ENCODE assay signal across 8 mouse cellular contexts in genomic region chr16:18249364-18249967, GRCm38 (mm10). TPM values are rescaled to one million over a fixed set of nuclear protein-coding genes. Genes with fewer than 3 reads are reported as not detected.
A peak's percentile ranks its signal among the peaks of the same experiment; 100 is the strongest.
DNase-seq lines count a peak whose midpoint lies in the region; ATAC-seq and TF ChIP-seq lines count a peak whose summit lies in the region.

No protein-coding gene starts in this region.

- peaks cover 10% of the 10 kb centered on the region; the same call in 1 of the 2 replicates for H3K4me1 ChIP-seq in cortical plate, adult 2 months (ENCODE audit: control insufficient read depth, insufficient read depth, low read length)
- H3K4me1 ChIP-seq in heart, embryonic 11.5 days (ENCODE audit: control insufficient read depth, insufficient read depth, low read length): peaks cover 24% of the 10 kb centered on the region
- H3K4me1 ChIP-seq in kidney, embryonic 15.5 days: peaks cover 42% of the 10 kb centered on the region
- H3K4me1 ChIP-seq in neural tube, embryonic 11.5 days (ENCODE audit: control insufficient read depth, insufficient read depth, low read length): peaks cover 23% of the 10 kb centered on the region
- H3K4me1 ChIP-seq in thymus, adult 2 months (replicated peaks; ENCODE audit: control insufficient read depth, insufficient read depth, low read length): peaks cover 17% of the 10 kb centered on the region

- TF ChIP-seq CTCF in cortical plate, adult 2 months (IDR thresholded peaks at IDR 0.05; ENCODE audit: extremely low read depth, insufficient read depth, low read length): no peak
- no peak for TF ChIP-seq CTCF in thymus, adult 2 months (IDR thresholded peaks at IDR 0.05; ENCODE audit: borderline replicate concordance, control insufficient read depth, extremely low read depth, insufficient read depth, low read length, poor library complexity)

- WGBS in heart, embryonic 11.5 days (ENCODE audit: insufficient replicate concordance): 3% methylated on average over 27 of the region's 27 CpGs
- 4% methylated on average over 27 of the region's 27 CpGs for WGBS in kidney, embryonic 15.5 days
- 10% methylated on average over 27 of the region's 27 CpGs for WGBS in neural tube, embryonic 11.5 days
- WGBS in thymus, adult 2 months: 3% methylated on average over 27 of the region's 27 CpGs

- peak; percentile 69 for DNase-seq in 3134 (ENCODE audit: extremely low read depth, insufficient read length, low spot score)
- peak; percentile 82 for DNase-seq in MEL-GATA-1-ER (ENCODE audit: extremely low read depth, low read depth)
- DNase-seq in lung, adult 18-20 months: peak; percentile 44 to 45
- peak; percentile 55 for DNase-seq in neural tube, embryonic 11.5 days (ENCODE audit: low spot score)
- peak; percentile 46 for DNase-seq in thymus, adult 2 months

- H3K27ac ChIP-seq in cortical plate, adult 2 months (ENCODE audit: insufficient read depth, low read length): peak overlapping the region; percentile 49
- H3K27ac ChIP-seq in heart, embryonic 11.5 days (ENCODE audit: low read depth, low read length): peak overlapping the region; percentile 92
- peak overlapping the region; percentile 95 for H3K27ac ChIP-seq in kidney, embryonic 15.5 days
- H3K27ac ChIP-seq in neural tube, embryonic 11.5 days (ENCODE audit: low read depth, low read length): peak overlapping the region; percentile 86
- H3K27ac ChIP-seq in thymus, adult 2 months (ENCODE audit: control insufficient read depth, insufficient read depth, low read length): peak overlapping the region; percentile 10; the same call in 1 of the 2 replicates

- peak; percentile 11; the same call in 1 of the 2 replicates for ATAC-seq in heart, embryonic 11.5 days (replicated peaks; ENCODE audit: insufficient number of reproducible peaks, low FRiP score, low TSS enrichment)
- peak; percentile 5 for ATAC-seq in kidney, embryonic 15.5 days (replicated peaks; ENCODE audit: low FRiP score)
- peak; percentile 33; the same call in 1 of the 2 replicates for ATAC-seq in neural tube, embryonic 11.5 days (ENCODE audit: insufficient read depth, low FRiP score, low TSS enrichment)

- H3K9ac ChIP-seq in heart, embryonic 11.5 days (ENCODE audit: low read depth, low read length): peak overlapping the region; percentile 97
- peak overlapping the region; percentile 89 for H3K9ac ChIP-seq in kidney, embryonic 15.5 days
- H3K9ac ChIP-seq in neural tube, embryonic 11.5 days (ENCODE audit: low read length): peak overlapping the region; percentile 75

- peaks cover 42% of the 10 kb centered on the region for H3K36me3 ChIP-seq in heart, embryonic 11.5 days (ENCODE audit: control insufficient read depth, insufficient read depth, low read length)
- peaks cover 65% of the 10 kb centered on the region for H3K36me3 ChIP-seq in kidney, embryonic 15.5 days
- H3K36me3 ChIP-seq in neural tube, embryonic 11.5 days (ENCODE audit: control insufficient read depth, insufficient read depth, low read length): peaks cover 33% of the 10 kb centered on the region
- peaks cover 43% of the 10 kb centered on the region for H3K36me3 ChIP-seq in thymus, adult 2 months (ENCODE audit: control insufficient read depth, insufficient read depth, low read length)

- no peaks in the 10 kb centered on the region for H3K27me3 ChIP-seq in heart, embryonic 11.5 days (ENCODE audit: control insufficient read depth, insufficient read depth, low read length)
- H3K27me3 ChIP-seq in kidney, embryonic 15.5 days: no peaks in the 10 kb centered on the region
- no peaks in the 10 kb centered on the region for H3K27me3 ChIP-seq in neural tube, embryonic 11.5 days (ENCODE audit: control insufficient read depth, insufficient read depth, low read length)
- H3K27me3 ChIP-seq in thymus, adult 2 months (ENCODE audit: control insufficient read depth, insufficient read depth, low read length): no peaks in the 10 kb centered on the region

- TF ChIP-seq POLR2A in cortical plate, adult 2 months (IDR thresholded peaks at IDR 0.05; ENCODE audit: extremely low read depth, insufficient read depth, low read length): 0 out of 2 replicates have a peak, but pooled peaks have one; percentile 6
- TF ChIP-seq POLR2A in thymus, adult 2 months (IDR thresholded peaks at IDR 0.05; ENCODE audit: control insufficient read depth, extremely low read depth, insufficient read depth, low read length, poor library complexity): no peak

- peak overlapping the region; percentile 91 for H3K4me2 ChIP-seq in heart, embryonic 11.5 days
- peak overlapping the region; percentile 75 for H3K4me2 ChIP-seq in kidney, embryonic 15.5 days
- H3K4me2 ChIP-seq in neural tube, embryonic 11.5 days (ENCODE audit: low read depth): peak overlapping the region; percentile 88

- H3K4me3 ChIP-seq in cortical plate, adult 2 months (ENCODE audit: insufficient read depth, low read length): peak overlapping the region; percentile 82
- peak overlapping the region; percentile 96 for H3K4me3 ChIP-seq in heart, embryonic 11.5 days (ENCODE audit: low read depth, low read length)
- H3K4me3 ChIP-seq in kidney, embryonic 15.5 days (replicated peaks): peak overlapping the region; percentile 90
- peak overlapping the region; percentile 91 for H3K4me3 ChIP-seq in neural tube, embryonic 11.5 days (ENCODE audit: low read depth, low read length)
- peak overlapping the region; percentile 76 for H3K4me3 ChIP-seq in thymus, adult 2 months (ENCODE audit: control insufficient read depth, insufficient read depth, low read length)

- no peaks in the 10 kb centered on the region for H3K9me3 ChIP-seq in heart, embryonic 11.5 days (replicated peaks; ENCODE audit: control insufficient read depth, low read length)
- no peaks in the 10 kb centered on the region for H3K9me3 ChIP-seq in kidney, embryonic 15.5 days (replicated peaks)
- no peaks in the 10 kb centered on the region for H3K9me3 ChIP-seq in neural tube, embryonic 11.5 days (ENCODE audit: control insufficient read depth, low read length)

RNA-seq across cellular contexts. Expression of gene Ranbp1, which starts 0.9 kb away (rescaled TPM):
- 92.3 and 95.1 TPM in 2 replicates for polyA plus RNA-seq in cortical plate, adult 2 months (2012; rRNA removed)
- 585 and 656 TPM in 2 replicates for polyA plus RNA-seq in heart, embryonic 11.5 days (2014; fragmentation: Nextera tagmentation; extraction: Ambion mirVana)
- 662 and 691 TPM in 2 replicates for polyA plus RNA-seq in kidney, embryonic 15.5 days (2015; fragmentation: Nextera tagmentation; extraction: Ambion mirVana)
- 953 and 1,053 TPM in 2 replicates for polyA plus RNA-seq in neural tube, embryonic 11.5 days (2014; fragmentation: Nextera tagmentation; extraction: Ambion mirVana)
- 81.8 and 116 TPM in 2 replicates for polyA plus RNA-seq in thymus, adult 2 months (2012; rRNA removed)

RNA-seq across cellular contexts. Expression of gene Trmt2a, which starts 1.0 kb away (rescaled TPM):
- 72.9 and 84.7 TPM in 2 replicates for polyA plus RNA-seq in cortical plate, adult 2 months (2012; rRNA removed)
- polyA plus RNA-seq in heart, embryonic 11.5 days (2014; fragmentation: Nextera tagmentation; extraction: Ambion mirVana): 56.0 and 58.2 TPM in 2 replicates
- 99.2 and 102 TPM in 2 replicates for polyA plus RNA-seq in kidney, embryonic 15.5 days (2015; fragmentation: Nextera tagmentation; extraction: Ambion mirVana)
- polyA plus RNA-seq in neural tube, embryonic 11.5 days (2014; fragmentation: Nextera tagmentation; extraction: Ambion mirVana): 92.9 and 93.9 TPM in 2 replicates
- 96.3 and 98.4 TPM in 2 replicates for polyA plus RNA-seq in thymus, adult 2 months (2012; rRNA removed)

RNA-seq across cellular contexts. Expression of gene Gm49776, which starts 8.7 kb away (rescaled TPM):
- polyA plus RNA-seq in cortical plate, adult 2 months (2012; rRNA removed): 0.36 TPM in 1 of 2 replicates, not detected in the other
- polyA plus RNA-seq in heart, embryonic 11.5 days (2014; fragmentation: Nextera tagmentation; extraction: Ambion mirVana): 3.7 TPM in 1 of 2 replicates, not detected in the other
- polyA plus RNA-seq in kidney, embryonic 15.5 days (2015; fragmentation: Nextera tagmentation; extraction: Ambion mirVana): 4.3 TPM in 1 of 2 replicates, not detected in the other
- polyA plus RNA-seq in neural tube, embryonic 11.5 days (2014; fragmentation: Nextera tagmentation; extraction: Ambion mirVana): 3.6 and 9.2 TPM in 2 replicates
- polyA plus RNA-seq in thymus, adult 2 months (2012; rRNA removed): not detected in 2 replicates

RNA-seq across cellular contexts. Expression of gene Zdhhc8, which starts 14.5 kb away (rescaled TPM):
- 176 and 186 TPM in 2 replicates for polyA plus RNA-seq in cortical plate, adult 2 months (2012; rRNA removed)
- polyA plus RNA-seq in heart, embryonic 11.5 days (2014; fragmentation: Nextera tagmentation; extraction: Ambion mirVana): 16.3 and 17.3 TPM in 2 replicates
- polyA plus RNA-seq in kidney, embryonic 15.5 days (2015; fragmentation: Nextera tagmentation; extraction: Ambion mirVana): 15.6 and 17.5 TPM in 2 replicates
- polyA plus RNA-seq in neural tube, embryonic 11.5 days (2014; fragmentation: Nextera tagmentation; extraction: Ambion mirVana): 13.1 and 13.6 TPM in 2 replicates
- 316 and 374 TPM in 2 replicates for polyA plus RNA-seq in thymus, adult 2 months (2012; rRNA removed)

RNA-seq across cellular contexts. Expression of gene Ccdc188, which starts 31.8 kb away (rescaled TPM):
- polyA plus RNA-seq in cortical plate, adult 2 months (2012; rRNA removed): not detected in 2 replicates
- polyA plus RNA-seq in heart, embryonic 11.5 days (2014; fragmentation: Nextera tagmentation; extraction: Ambion mirVana): not detected in 2 replicates
- polyA plus RNA-seq in kidney, embryonic 15.5 days (2015; fragmentation: Nextera tagmentation; extraction: Ambion mirVana): not detected in 2 replicates
- not detected in 2 replicates for polyA plus RNA-seq in neural tube, embryonic 11.5 days (2014; fragmentation: Nextera tagmentation; extraction: Ambion mirVana)
- polyA plus RNA-seq in thymus, adult 2 months (2012; rRNA removed): 0.08 TPM in 2 replicates

Comparison
In these comparisons a context has a peak if more than half of its experiments do, and no peak if none do; other contexts are left out.
1. Peak in every context shown above with its lines: DNase-seq, ATAC-seq, H3K4me3 ChIP-seq and H3K27ac ChIP-seq.
2. H3K27ac ChIP-seq: peak in every context shown above with its lines; median percentile 95 in kidney, embryonic 15.5 days; 92 in heart, embryonic 11.5 days; 86 in neural tube, embryonic 11.5 days; 49 in cortical plate, adult 2 months; 10 in thymus, adult 2 months.